Mouse (Mus musculus) kidney, embryonic 14.5 days (tissue): ENCODE results near the gene Psg21. TPM values are rescaled to one million over a fixed set of nuclear protein-coding genes. Genes with fewer than 3 reads are reported as not detected.
"Not testable (repeated sequence)": the region's sequence is repeated elsewhere in the genome, so short reads cannot be mapped to it uniquely, and the experiment has no call there.

Experiments used
- ATAC-seq: fragments of 200-750 bp; cut with Nextera tagmentation; 2 replicates; pipeline ENCODE4 v1.8.0; 2017; ENCODE audit warnings: moderate number of reproducible peaks, mild to moderate bottlenecking, moderate TSS enrichment, moderate library complexity; ENCODE audit not compliant: low FRiP score, low TSS enrichment
- H3K27ac ChIP-seq: fragments of 300-500 bp; sonication (generic); 2 replicates; pipeline ENCODE4 v1.5.1; 2014; ENCODE audit warnings: low read depth, mild to moderate bottlenecking, low read length, moderate library complexity, mixed read lengths
- H3K27me3 ChIP-seq: fragments of 300-500 bp; sonication (generic); 2 replicates; pipeline ENCODE4 v1.6.1; 2014; ENCODE audit warnings: mild to moderate bottlenecking, low read length; ENCODE audit not compliant: control insufficient read depth, insufficient read depth
- H3K36me3 ChIP-seq: fragments of 300-500 bp; sonication (generic); 2 replicates; pipeline ENCODE4 v1.6.1; 2014; ENCODE audit warnings: low read length, mixed read lengths; ENCODE audit not compliant: control insufficient read depth, insufficient read depth
- H3K4me1 ChIP-seq: fragments of 300-500 bp; sonication (generic); 2 replicates; pipeline ENCODE4 v1.6.1; 2014; ENCODE audit warnings: low read length, mixed read lengths; ENCODE audit not compliant: control insufficient read depth, insufficient read depth
- H3K4me2 ChIP-seq: fragments of 300-500 bp; sonication (generic); replicated peaks from 2 replicates; pipeline ENCODE4 v1.6.1; 2014; ENCODE audit warnings: low read depth, mild to moderate bottlenecking, low read length
- H3K4me3 ChIP-seq: fragments of 300-500 bp; sonication (generic); 2 replicates; pipeline ENCODE4 v1.5.1; 2014; ENCODE audit warnings: mild to moderate bottlenecking, low read length
- H3K9ac ChIP-seq: fragments of 300-500 bp; sonication (generic); 2 replicates; pipeline ENCODE4 v1.6.1; 2014; ENCODE audit warnings: low read depth, mild to moderate bottlenecking, low read length, moderate library complexity
- H3K9me3 ChIP-seq: fragments of 300-500 bp; sonication (generic); 2 replicates; pipeline ENCODE4 v1.6.1; 2016; ENCODE audit warnings: low read length; ENCODE audit not compliant: control insufficient read depth
- WGBS: fragments of 180-500 bp; shearing (Covaris S2); extraction: QIAGEN DNeasy Blood & Tissue Kit; methylation state at CpG from one replicate; pipeline ENCODE4 v1.1.7; 2014; 5-methylcytosine and 5-hydroxymethylcytosine counted together
- polyA plus RNA-seq: library from polyadenylated mRNA; unstranded; fragments of >200 nt; fragmentation: Nextera tagmentation; extraction: Ambion mirVana; gene quantifications from 2 replicates; pipeline ENCODE4 v1.2.1, GENCODE M21; 2014

Gene Psg21
- polyA plus RNA-seq, result not detected in 2 replicates

GRCm38 (mm10) chr7:18656625-18657024 is at the start of gene Psg21:
TSS of gene Psg21 (minus strand) at chr7:18656725.
- not testable (repeated sequence) for H3K27ac ChIP-seq, H3K4me3 ChIP-seq, H3K9me3 ChIP-seq, H3K27me3 ChIP-seq, H3K4me1 ChIP-seq, H3K9ac ChIP-seq, H3K36me3 ChIP-seq, H3K4me2 ChIP-seq, ATAC-seq
- no CpG with 5 or more reads among the region's 2 CpGs for WGBS

- no peak for ATAC-seq
- no peaks in the 10 kb centered on the region for H3K4me1 ChIP-seq
- no peak within 1 kb of the TSS for H3K4me2 ChIP-seq
- H3K27me3 ChIP-seq, result no peaks in the 10 kb centered on the region
- no peak within 1 kb of the TSS for H3K27ac ChIP-seq
- WGBS, result 61% methylated on average over 2 of the region's 2 CpGs
- no peak within 1 kb of the TSS for H3K4me3 ChIP-seq
- no peak within 1 kb of the TSS for H3K9ac ChIP-seq
- H3K9me3 ChIP-seq, result no peaks in the 10 kb centered on the region
- H3K36me3 ChIP-seq, result no peaks in the 10 kb centered on the region
Measured at GRCm38 (mm10) chr7:18686085-18686484, 29.6 kb upstream of the Psg21 start, which contains the start of gene Psg20. TSS of gene Psg20 (minus strand) at chr7:18686185.

- H3K27me3 ChIP-seq, result no peaks in the 10 kb centered on the region
- ATAC-seq, result no peak
Measured at GRCm38 (mm10) chr7:18685586-18685985, 29.1 kb upstream of the Psg21 start.

GRCm38 (mm10) chr7:18679772-18680171 is 23.2 kb upstream of the Psg21 start:
- Histone ChIP-seq H3K9ac (no peak overlapping the region), H3K27me3 (no peaks in the 10 kb centered on the region), H3K27ac (no peak overlapping the region), H3K4me2 (no peak overlapping the region), H3K9me3 (no peaks in the 10 kb centered on the region), H3K4me3 (no peak overlapping the region), H3K4me1 (no peaks in the 10 kb centered on the region), H3K36me3 (no peaks in the 10 kb centered on the region)
- ATAC-seq, result no peak
- 61% methylated on average over 2 of the region's 2 CpGs for WGBS

More at GRCm38 (mm10) chr7:18685586-18685985, 29.1 kb upstream of the Psg21 start:
- no peaks in the 10 kb centered on the region for H3K4me1 ChIP-seq
- H3K36me3 ChIP-seq, result no peaks in the 10 kb centered on the region
- no peak overlapping the region for H3K4me2 ChIP-seq
- no peaks in the 10 kb centered on the region for H3K9me3 ChIP-seq
- no peak overlapping the region for H3K27ac ChIP-seq
- H3K9ac ChIP-seq, result no peak overlapping the region
- H3K4me3 ChIP-seq, result no peak overlapping the region

GRCm38 (mm10) chr7:18626921-18627320 is 29.6 kb downstream of the Psg21 start:
- not testable (repeated sequence) for ATAC-seq, H3K4me3 ChIP-seq, H3K9ac ChIP-seq, H3K27me3 ChIP-seq, H3K4me1 ChIP-seq, H3K4me2 ChIP-seq, H3K36me3 ChIP-seq, H3K9me3 ChIP-seq, H3K27ac ChIP-seq
- 86% methylated on average over 8 of the region's 8 CpGs for WGBS

- not testable (repeated sequence) for H3K4me1 ChIP-seq, ATAC-seq, H3K4me3 ChIP-seq, H3K9me3 ChIP-seq, H3K36me3 ChIP-seq, H3K27me3 ChIP-seq, H3K4me2 ChIP-seq, H3K9ac ChIP-seq, H3K27ac ChIP-seq
- WGBS, result 80% methylated on average over 1 of the region's 2 CpGs
Measured at GRCm38 (mm10) chr7:18616401-18616800, 40.1 kb downstream of the Psg21 start, which contains the start of gene Psg23. TSS of gene Psg23 (minus strand) at chr7:18616501.

Other genes with a start within 250 kb of the Psg21 start
- gene Psg28, start 224.7 kb downstream of the Psg21 start, polyA plus RNA-seq, result not detected in 2 replicates
- gene Psg26, start 172.5 kb downstream of the Psg21 start, polyA plus RNA-seq, result not detected in 2 replicates
- not detected in 2 replicates for gene Psg25, start 124.5 kb downstream of the Psg21 start, polyA plus RNA-seq
- not detected in 2 replicates for gene Psg27, start 89.4 kb downstream of the Psg21 start, polyA plus RNA-seq
- gene Psg23, start 40.2 kb downstream of the Psg21 start, polyA plus RNA-seq, result not detected in 2 replicates
- gene Psg20, start 29.5 kb upstream of the Psg21 start, polyA plus RNA-seq, result not detected in 2 replicates
- gene Psg22, start 61.4 kb upstream of the Psg21 start, polyA plus RNA-seq, result not detected in 2 replicates
- gene Psg19, start 141.8 kb upstream of the Psg21 start, polyA plus RNA-seq, result not detected in 2 replicates
- not detected in 2 replicates for gene Psg17, start 164.9 kb upstream of the Psg21 start, polyA plus RNA-seq
- gene Mill2, start 183.2 kb upstream of the Psg21 start, polyA plus RNA-seq, result 0.64 and 0.79 TPM in 2 replicates
- gene Pglyrp1, start 214.6 kb upstream of the Psg21 start, polyA plus RNA-seq, result 0.77 and 1.1 TPM in 2 replicates